Mouse (Mus musculus): ENCODE data around the gene Gmpr2. TPM values are rescaled to one million over a fixed set of nuclear protein-coding genes. Genes with fewer than 3 reads are reported as not detected.

The Gmpr2 gene
- polyA plus RNA-seq, 1 experiment from 2014 or later: 62.6 TPM

GRCm38 (mm10) chr14:55642679-55643059 lies 29.1 kb upstream of the Gmpr2 start:
- Histone ChIP-seq H3K4me2 (ENCODE audit: low read length) (peak overlapping the region; percentile 84), H3K9ac (replicated peaks; ENCODE audit: low read depth, low read length) (peak overlapping the region; percentile 97), H3K4me3 (replicated peaks; ENCODE audit: low read length) (peak overlapping the region; percentile 99), H3K27me3 (replicated peaks; ENCODE audit: control insufficient read depth, insufficient read depth, low read length) (no peaks in the 10 kb centered on the region), H3K27ac (ENCODE audit: low read length) (peak overlapping the region; percentile 97), H3K4me1 (replicated peaks; ENCODE audit: control insufficient read depth, insufficient read depth, low read length) (peaks cover 21% of the 10 kb centered on the region), H3K36me3 (ENCODE audit: control insufficient read depth, insufficient read depth) (peaks cover 14% of the 10 kb centered on the region), H3K9me3 (ENCODE audit: control insufficient read depth, low read length) (no peaks in the 10 kb centered on the region)
- 23% methylated on average over 8 of the region's 8 CpGs for WGBS
- peak; percentile 35 for ATAC-seq

- Histone ChIP-seq H3K9me3 (ENCODE audit: control insufficient read depth, low read length) (no peaks in the 10 kb centered on the region), H3K4me3 (replicated peaks; ENCODE audit: low read length) (peak within 1 kb of the TSS; percentile 99), H3K4me1 (replicated peaks; ENCODE audit: control insufficient read depth, insufficient read depth, low read length) (peaks cover 21% of the 10 kb centered on the region), H3K27me3 (replicated peaks; ENCODE audit: control insufficient read depth, insufficient read depth, low read length) (no peaks in the 10 kb centered on the region), H3K27ac (ENCODE audit: low read length) (peak within 1 kb of the TSS; percentile 97), H3K4me2 (ENCODE audit: low read length) (peak within 1 kb of the TSS; percentile 84), H3K9ac (replicated peaks; ENCODE audit: low read depth, low read length) (peak within 1 kb of the TSS; percentile 97), H3K36me3 (ENCODE audit: control insufficient read depth, insufficient read depth) (peaks cover 9% of the 10 kb centered on the region)
- WGBS: under 1% methylated on average over 89 of the region's 89 CpGs
- ATAC-seq: peak; percentile 91
Measured at GRCm38 (mm10) chr14:55643060-55643907, 28.5 kb upstream of the Gmpr2 start, which contains the start of gene Tm9sf1. Gene Tm9sf1 (minus strand): TSS chr14:55643806.

- peaks cover 21% of the 10 kb centered on the region for H3K4me1 ChIP-seq (replicated peaks; ENCODE audit: control insufficient read depth, insufficient read depth, low read length)
- ATAC-seq: no peak
- no peak overlapping the region for H3K27ac ChIP-seq (ENCODE audit: low read length)
- H3K9me3 ChIP-seq (ENCODE audit: control insufficient read depth, low read length): no peaks in the 10 kb centered on the region
- H3K4me2 ChIP-seq (ENCODE audit: low read length): peak overlapping the region; percentile 84
- WGBS: 25% methylated on average over 17 of the region's 17 CpGs
- peaks cover 9% of the 10 kb centered on the region for H3K36me3 ChIP-seq (ENCODE audit: control insufficient read depth, insufficient read depth)
- H3K27me3 ChIP-seq (replicated peaks; ENCODE audit: control insufficient read depth, insufficient read depth, low read length): no peaks in the 10 kb centered on the region
- peak overlapping the region; percentile 99 for H3K4me3 ChIP-seq (replicated peaks; ENCODE audit: low read length)
- peak overlapping the region; percentile 97 for H3K9ac ChIP-seq (replicated peaks; ENCODE audit: low read depth, low read length)
Measured at GRCm38 (mm10) chr14:55644261-55644888, 27.4 kb upstream of the Gmpr2 start.

- WGBS: 96% methylated on average over 2 of the region's 2 CpGs
- H3K36me3 ChIP-seq (ENCODE audit: control insufficient read depth, insufficient read depth): no peaks in the 10 kb centered on the region
- ATAC-seq: no peak
Measured at GRCm38 (mm10) chr14:55649884-55650283, 21.9 kb upstream of the Gmpr2 start, which contains the start of gene Tssk4. Gene Tssk4 (plus strand): TSS chr14:55650184.

GRCm38 (mm10) chr14:55651528-55651927 lies 20.2 kb upstream of the Gmpr2 start:
- H3K9me3 ChIP-seq (ENCODE audit: control insufficient read depth, low read length): no peaks in the 10 kb centered on the region
- no peaks in the 10 kb centered on the region for H3K36me3 ChIP-seq (ENCODE audit: control insufficient read depth, insufficient read depth)
- no peak overlapping the region for H3K27ac ChIP-seq (ENCODE audit: low read length)
- H3K4me3 ChIP-seq (replicated peaks; ENCODE audit: low read length): no peak overlapping the region
- no peaks in the 10 kb centered on the region for H3K27me3 ChIP-seq (replicated peaks; ENCODE audit: control insufficient read depth, insufficient read depth, low read length)
- H3K4me2 ChIP-seq (ENCODE audit: low read length): no peak overlapping the region
- no peak overlapping the region for H3K9ac ChIP-seq (replicated peaks; ENCODE audit: low read depth, low read length)
- H3K4me1 ChIP-seq (replicated peaks; ENCODE audit: control insufficient read depth, insufficient read depth, low read length): no peaks in the 10 kb centered on the region
- WGBS: 93% methylated on average over 7 of the region's 7 CpGs
- no peak for ATAC-seq

More at GRCm38 (mm10) chr14:55649884-55650283, 21.9 kb upstream of the Gmpr2 start, which contains the start of gene Tssk4:
- Histone ChIP-seq H3K9ac (replicated peaks; ENCODE audit: low read depth, low read length) (no peak within 1 kb of the TSS), H3K27me3 (replicated peaks; ENCODE audit: control insufficient read depth, insufficient read depth, low read length) (no peaks in the 10 kb centered on the region), H3K9me3 (ENCODE audit: control insufficient read depth, low read length) (no peaks in the 10 kb centered on the region), H3K4me1 (replicated peaks; ENCODE audit: control insufficient read depth, insufficient read depth, low read length) (peaks cover 4% of the 10 kb centered on the region), H3K4me2 (ENCODE audit: low read length) (no peak within 1 kb of the TSS), H3K27ac (ENCODE audit: low read length) (no peak within 1 kb of the TSS), H3K4me3 (replicated peaks; ENCODE audit: low read length) (no peak within 1 kb of the TSS)

GRCm38 (mm10) chr14:55656935-55657334 lies 14.8 kb upstream of the Gmpr2 start:
- no peaks in the 10 kb centered on the region for H3K27me3 ChIP-seq (replicated peaks; ENCODE audit: control insufficient read depth, insufficient read depth, low read length)
- H3K36me3 ChIP-seq (ENCODE audit: control insufficient read depth, insufficient read depth): no peaks in the 10 kb centered on the region; the same call in 1 of the 2 replicates
- ATAC-seq: no peak
- H3K9ac ChIP-seq (replicated peaks; ENCODE audit: low read depth, low read length): no peak overlapping the region
- no peak overlapping the region for H3K4me3 ChIP-seq (replicated peaks; ENCODE audit: low read length)
- WGBS: 93% methylated on average over 3 of the region's 3 CpGs
- no peak overlapping the region for H3K27ac ChIP-seq (ENCODE audit: low read length)
- no peak overlapping the region for H3K4me2 ChIP-seq (ENCODE audit: low read length)
- H3K4me1 ChIP-seq (replicated peaks; ENCODE audit: control insufficient read depth, insufficient read depth, low read length): peaks cover 9% of the 10 kb centered on the region
- H3K9me3 ChIP-seq (ENCODE audit: control insufficient read depth, low read length): no peaks in the 10 kb centered on the region

GRCm38 (mm10) chr14:55658011-55658410 lies 13.7 kb upstream of the Gmpr2 start:
- ATAC-seq: no peak
- Histone ChIP-seq H3K9ac (replicated peaks; ENCODE audit: low read depth, low read length) (no peak overlapping the region), H3K36me3 (ENCODE audit: control insufficient read depth, insufficient read depth) (peaks cover 6% of the 10 kb centered on the region; the same call in 1 of the 2 replicates), H3K4me2 (ENCODE audit: low read length) (no peak overlapping the region), H3K4me1 (replicated peaks; ENCODE audit: control insufficient read depth, insufficient read depth, low read length) (peaks cover 9% of the 10 kb centered on the region), H3K9me3 (ENCODE audit: control insufficient read depth, low read length) (no peaks in the 10 kb centered on the region), H3K27ac (ENCODE audit: low read length) (no peak overlapping the region), H3K4me3 (replicated peaks; ENCODE audit: low read length) (no peak overlapping the region), H3K27me3 (replicated peaks; ENCODE audit: control insufficient read depth, insufficient read depth, low read length) (no peaks in the 10 kb centered on the region)
- WGBS: 90% methylated on average over 5 of the region's 5 CpGs

- peak within 1 kb of the TSS; percentile 69 for H3K4me2 ChIP-seq (ENCODE audit: low read length)
- H3K27me3 ChIP-seq (replicated peaks; ENCODE audit: control insufficient read depth, insufficient read depth, low read length): no peaks in the 10 kb centered on the region
- H3K27ac ChIP-seq (ENCODE audit: low read length): peak within 1 kb of the TSS; percentile 71
- peaks cover 8% of the 10 kb centered on the region; the same call in 1 of the 2 replicates for H3K36me3 ChIP-seq (ENCODE audit: control insufficient read depth, insufficient read depth)
- peaks cover 9% of the 10 kb centered on the region for H3K4me1 ChIP-seq (replicated peaks; ENCODE audit: control insufficient read depth, insufficient read depth, low read length)
- H3K4me3 ChIP-seq (replicated peaks; ENCODE audit: low read length): peak within 1 kb of the TSS; percentile 65
- ATAC-seq: peak; percentile 97
- under 1% methylated on average over 39 of the region's 39 CpGs for WGBS
- H3K9ac ChIP-seq (replicated peaks; ENCODE audit: low read depth, low read length): peak within 1 kb of the TSS; percentile 69
- H3K9me3 ChIP-seq (ENCODE audit: control insufficient read depth, low read length): no peaks in the 10 kb centered on the region
Measured at GRCm38 (mm10) chr14:55659960-55660573, 11.7 kb upstream of the Gmpr2 start, which contains the start of gene Mdp1. Gene Mdp1 (minus strand): TSS chr14:55660508.

- Histone ChIP-seq H3K4me1 (replicated peaks; ENCODE audit: control insufficient read depth, insufficient read depth, low read length) (peaks cover 9% of the 10 kb centered on the region), H3K36me3 (ENCODE audit: control insufficient read depth, insufficient read depth) (peaks cover 8% of the 10 kb centered on the region; the same call in 1 of the 2 replicates), H3K27me3 (replicated peaks; ENCODE audit: control insufficient read depth, insufficient read depth, low read length) (no peaks in the 10 kb centered on the region), H3K4me2 (ENCODE audit: low read length) (peak overlapping the region; percentile 69), H3K9ac (replicated peaks; ENCODE audit: low read depth, low read length) (no peak overlapping the region), H3K27ac (ENCODE audit: low read length) (no peak overlapping the region), H3K9me3 (ENCODE audit: control insufficient read depth, low read length) (no peaks in the 10 kb centered on the region), H3K4me3 (replicated peaks; ENCODE audit: low read length) (peak overlapping the region; percentile 65)
- peak; percentile 16; the same call in 1 of the 2 replicates for ATAC-seq
- WGBS: 33% methylated on average over 2 of the region's 2 CpGs
Measured at GRCm38 (mm10) chr14:55660636-55661035, 11.1 kb upstream of the Gmpr2 start.
